Mouse (Mus musculus) right cerebral cortex, postnatal 25 days (tissue): ENCODE results near the gene Foxf2.
A peak's percentile ranks its signal among the peaks of the same experiment; 100 is the strongest.

Experiments used
- DNase-seq: peaks from one replicate; pipeline ENCODE4 v3.0.0; 2022

The Foxf2 gene

DNA sequence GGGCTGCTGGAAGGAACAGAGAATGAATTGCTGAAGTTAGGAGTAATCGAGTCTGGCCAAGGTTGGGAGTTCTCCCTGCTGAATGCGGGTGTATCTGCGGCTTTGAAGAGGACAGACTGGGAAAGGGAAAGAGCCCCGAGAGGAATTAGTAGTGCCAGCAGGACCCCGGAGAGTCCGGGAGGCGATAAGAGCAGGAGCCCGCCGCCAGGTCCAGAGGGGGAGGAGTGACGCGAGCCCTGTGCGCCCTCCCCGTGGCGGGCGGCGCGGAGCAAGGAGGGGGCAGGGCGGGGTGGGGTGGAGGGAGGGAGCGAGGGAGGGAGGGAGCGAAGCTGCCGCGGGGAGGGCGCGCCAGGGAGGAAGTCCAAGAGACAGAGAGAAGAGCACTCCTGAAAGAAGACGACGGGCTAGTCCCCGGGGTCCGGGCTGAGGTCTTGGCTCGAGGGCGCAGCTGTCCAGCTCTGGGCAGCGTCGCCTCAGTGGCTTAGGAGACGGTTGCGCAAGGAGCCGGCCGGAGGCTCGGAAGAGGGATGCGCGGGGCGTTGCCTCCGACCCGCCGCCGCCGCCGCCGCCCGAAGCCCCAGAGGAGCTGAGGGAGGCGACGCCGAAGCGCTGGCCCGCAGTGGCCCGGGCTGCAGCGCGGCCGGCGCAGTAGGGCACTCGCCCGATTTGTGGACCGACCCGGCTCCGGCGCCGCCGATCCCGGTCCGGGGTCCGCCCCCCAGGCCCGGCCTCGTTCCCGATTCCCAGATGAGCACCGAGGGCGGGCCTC is at the start of gene Foxf2:
Gene Foxf2 (plus strand): TSS at position 484 of the 769 bp plus-strand sequence.
- no peak for DNase-seq

DNA sequence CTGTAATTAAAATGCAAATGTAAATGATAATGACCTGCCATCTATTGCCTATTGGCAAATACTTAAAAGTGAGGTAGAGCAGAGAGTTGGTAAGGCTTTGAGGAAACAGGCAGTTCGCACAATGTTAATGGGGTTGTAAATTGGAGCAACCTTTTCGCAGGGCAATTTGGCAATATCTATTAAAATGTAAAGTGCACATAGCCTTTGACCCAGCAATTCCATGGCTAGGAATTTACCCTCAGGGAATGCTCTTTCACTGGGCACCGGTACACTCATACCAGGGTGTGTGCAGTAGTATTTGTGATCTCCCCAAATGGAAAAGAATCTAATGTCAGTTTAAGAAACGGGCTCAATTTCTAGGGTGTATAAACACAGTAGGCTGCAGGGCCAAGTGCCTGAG is 48.9 kb upstream of the Foxf2 start:
- no peak for DNase-seq

DNA sequence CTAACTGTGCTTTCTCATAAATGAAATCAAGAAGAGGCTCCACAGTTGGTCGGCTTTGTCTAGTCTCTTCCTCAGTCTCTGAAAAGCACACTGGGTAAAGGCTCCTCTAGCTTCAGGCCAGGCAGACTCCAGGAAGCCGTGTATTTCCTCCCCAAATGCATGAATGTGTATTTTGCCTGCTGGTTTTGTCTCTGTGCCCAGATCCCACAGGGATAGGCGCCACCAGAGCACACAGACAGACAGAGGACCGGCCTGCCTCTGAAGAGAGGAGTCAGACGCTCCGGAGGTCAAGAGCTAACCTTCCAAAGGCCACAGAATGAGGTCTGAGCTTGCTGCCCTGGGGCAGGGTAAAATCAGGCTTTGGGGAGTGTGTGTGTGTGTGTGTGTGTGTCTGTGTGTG is 48.0 kb upstream of the Foxf2 start:
- no peak for DNase-seq

DNA sequence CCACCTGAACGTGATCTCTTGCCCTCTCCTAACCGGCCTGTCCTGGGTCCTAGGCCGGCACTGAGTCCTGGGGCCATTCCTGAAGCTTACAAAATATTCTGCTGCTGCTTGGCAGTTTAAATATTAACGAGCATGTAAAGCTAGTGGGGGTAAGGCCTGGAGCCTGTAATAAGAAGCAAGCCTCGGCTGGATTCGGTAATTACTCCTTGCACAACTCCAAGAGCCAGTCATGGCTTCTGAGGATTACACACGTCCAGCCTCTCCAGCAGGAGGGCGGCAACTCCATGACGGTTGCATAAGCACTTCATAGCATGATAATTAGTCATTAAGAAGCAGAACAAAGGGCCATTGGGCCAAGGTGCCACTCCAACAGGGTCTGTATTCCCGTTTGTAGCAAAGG is 47.2 kb upstream of the Foxf2 start:
- no peak for DNase-seq

DNA sequence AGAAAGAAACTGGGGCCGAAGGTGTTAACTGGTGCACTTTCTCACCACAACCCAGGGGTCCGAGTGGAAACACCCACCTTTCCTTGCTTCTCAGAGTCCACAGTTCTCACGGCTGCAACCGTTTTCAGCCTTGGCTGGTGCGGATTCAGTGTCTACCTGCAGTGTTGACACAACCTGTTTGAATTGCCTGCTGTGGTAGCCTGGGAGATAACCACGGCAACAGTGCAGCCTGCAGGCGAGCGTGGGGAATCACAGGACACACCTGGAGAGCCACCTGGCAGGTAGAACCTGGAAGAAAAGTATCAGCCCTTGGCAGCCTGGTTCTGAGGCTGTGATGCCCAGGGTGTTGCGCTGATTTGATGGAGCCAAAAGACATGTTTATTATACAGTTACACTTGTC is 45.8 kb upstream of the Foxf2 start:
- no peak for DNase-seq

DNA sequence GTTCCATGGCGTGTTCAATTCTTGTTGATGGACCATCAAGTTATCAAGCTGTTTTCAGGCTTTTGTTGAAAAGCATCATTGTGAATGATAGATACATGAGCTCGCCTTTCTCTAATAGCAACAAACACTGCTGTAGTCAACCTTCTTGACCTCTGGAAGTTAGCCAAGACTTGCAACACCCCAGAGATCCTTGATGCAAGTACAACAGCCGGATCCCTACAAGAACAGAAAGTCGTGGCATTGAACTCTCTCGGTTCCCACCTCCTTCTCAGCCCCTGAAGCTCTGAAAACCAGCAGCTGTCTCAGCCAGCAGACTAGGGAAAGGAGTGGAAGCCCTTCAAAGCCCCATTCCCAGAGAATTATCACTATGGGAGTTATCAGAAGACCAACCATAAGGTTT is 38.3 kb upstream of the Foxf2 start:
- no peak for DNase-seq

DNA sequence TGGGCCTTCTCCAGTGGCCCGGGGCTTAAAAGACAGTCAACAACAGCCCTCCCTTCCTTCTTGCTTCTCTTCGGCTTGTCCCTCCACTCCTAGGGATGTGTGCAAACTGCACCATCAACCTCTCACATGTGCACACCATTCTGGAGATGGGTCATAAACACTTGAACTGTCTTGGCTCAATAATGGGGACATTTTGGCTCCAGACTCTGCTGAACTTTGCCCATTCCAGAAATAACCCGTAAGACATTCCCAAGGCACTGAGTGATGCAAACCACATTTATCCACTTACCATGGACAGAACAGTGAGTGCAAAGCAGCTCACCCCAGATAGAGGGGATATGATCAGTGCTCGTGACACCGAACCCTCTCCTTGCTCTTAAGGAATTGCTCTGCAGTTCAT is 26.0 kb upstream of the Foxf2 start:
- no peak for DNase-seq

DNA sequence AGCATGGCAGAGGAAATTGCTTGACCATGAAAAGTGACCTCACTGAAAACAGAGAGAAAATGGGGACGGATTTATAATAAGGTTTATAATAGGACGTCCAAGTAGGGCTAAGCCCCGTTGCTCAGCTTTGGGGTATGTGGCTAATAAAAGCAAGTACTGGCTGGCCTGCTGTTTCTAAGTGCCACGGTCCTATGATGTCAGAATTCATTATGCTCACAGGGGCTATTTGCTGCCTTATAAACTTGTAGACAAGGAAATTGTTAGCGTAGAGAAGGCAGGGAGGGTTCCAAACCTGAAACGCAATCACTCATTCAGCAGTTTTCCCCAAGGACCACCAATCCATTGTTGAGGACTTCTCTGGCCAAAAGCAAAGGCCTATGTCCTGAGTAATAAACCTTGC is 21.7 kb upstream of the Foxf2 start:
- DNase-seq = no peak

DNA sequence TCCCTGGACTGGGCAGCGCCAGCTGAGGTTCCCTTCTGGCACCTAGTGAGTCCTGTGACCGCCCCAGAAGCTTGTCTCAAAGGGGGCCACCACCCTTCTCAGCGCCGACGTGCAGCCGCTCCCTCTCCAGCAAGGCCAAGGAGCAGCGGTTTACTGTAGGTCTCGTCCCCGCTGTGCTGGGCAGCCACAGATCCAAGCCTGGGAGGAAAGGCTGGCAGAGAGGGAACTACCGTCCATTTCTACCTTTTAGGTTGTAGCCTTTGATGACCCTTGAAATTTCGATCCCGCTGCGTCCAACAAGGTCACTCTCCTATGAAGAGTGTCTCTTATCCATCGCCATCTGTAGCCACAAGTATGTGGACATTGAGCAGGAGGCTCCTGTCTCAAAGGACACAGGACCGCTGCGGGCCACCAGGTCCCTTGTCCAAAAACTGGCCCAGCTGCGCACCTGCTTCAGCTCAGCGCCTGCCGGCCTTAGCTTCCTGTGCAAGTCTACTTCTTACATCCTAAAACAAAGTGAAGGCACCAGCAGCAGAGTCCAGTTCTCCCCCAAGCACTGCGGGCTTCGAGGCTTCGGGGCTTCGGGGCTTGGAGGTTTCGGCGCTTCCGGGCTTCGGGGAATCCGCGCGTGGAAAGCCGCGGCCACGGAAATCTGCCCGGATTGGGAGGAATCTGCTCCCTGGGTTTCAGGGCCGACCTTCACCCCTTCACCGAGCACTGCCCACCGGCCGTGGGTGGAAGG is 10.7 kb upstream of the Foxf2 start:
- DNase-seq = no peak

DNA sequence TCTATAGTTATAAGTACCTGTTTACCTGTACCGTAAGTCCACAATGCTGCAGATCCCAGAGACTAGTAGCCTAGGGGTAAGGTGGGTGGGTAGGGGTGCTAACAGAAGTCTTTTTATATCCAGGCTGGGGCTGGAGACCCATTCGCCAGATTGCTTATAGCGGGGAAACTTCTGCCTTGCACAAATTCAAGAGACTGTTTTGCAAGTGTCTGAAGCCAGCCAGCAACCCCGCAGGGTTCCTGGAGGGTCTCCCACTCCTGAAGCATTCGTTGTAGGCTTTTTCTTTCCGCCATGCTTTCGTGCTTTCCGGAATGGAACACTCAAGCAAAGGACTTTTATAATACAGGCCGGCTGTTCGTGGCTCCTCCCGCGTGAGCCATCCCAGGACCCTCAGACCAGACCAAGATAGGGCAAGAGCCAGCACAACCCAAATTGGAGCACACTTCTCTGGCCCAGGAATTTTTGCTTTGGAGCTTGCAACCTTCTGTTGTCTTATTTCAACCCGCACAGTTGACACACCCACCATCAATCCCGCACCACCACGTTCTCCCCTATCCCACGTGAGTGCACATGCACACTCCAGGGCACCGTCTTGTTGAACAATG is 10.0 kb upstream of the Foxf2 start:
- DNase-seq = no peak

DNA sequence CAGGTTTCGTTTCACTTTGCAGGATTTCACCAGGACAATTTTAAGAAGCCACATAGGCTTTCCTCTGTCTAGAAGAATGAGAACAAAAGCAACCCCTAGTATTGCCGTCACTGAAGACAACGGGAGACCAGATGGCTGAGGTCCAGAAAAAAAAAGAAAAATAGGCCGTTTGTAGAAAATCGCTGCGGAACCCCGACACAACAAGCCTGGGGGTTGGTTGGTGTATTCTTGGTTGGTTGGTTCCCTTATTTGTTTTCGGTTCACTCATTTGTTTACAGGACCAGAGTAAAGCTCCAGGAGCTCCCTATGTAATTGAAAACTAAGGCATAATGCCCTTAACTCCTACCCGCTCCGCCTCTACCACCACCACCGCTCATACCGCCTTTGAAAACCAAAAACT is 7.6 kb upstream of the Foxf2 start:
- no peak for DNase-seq

DNA sequence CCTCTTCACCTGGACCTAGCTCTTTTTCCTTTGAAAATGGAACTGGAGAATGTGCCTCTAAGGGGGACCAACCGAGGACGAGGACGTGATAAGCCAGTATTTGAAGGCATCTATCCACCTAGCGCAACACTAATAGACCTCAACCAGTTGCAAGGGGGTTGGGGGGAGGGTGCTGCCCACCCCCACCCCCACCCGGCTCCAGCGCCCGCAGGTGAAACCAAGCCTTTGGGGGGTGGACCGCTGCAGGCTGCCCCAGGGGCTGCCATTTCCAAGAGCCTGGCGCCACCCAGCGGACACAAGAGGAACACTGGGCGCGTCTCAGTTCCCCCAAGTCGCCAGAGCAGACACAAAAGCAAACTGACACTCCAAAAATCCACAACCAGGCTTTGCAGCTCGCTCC is 7.2 kb upstream of the Foxf2 start:
- peak; percentile 70 for DNase-seq

DNA sequence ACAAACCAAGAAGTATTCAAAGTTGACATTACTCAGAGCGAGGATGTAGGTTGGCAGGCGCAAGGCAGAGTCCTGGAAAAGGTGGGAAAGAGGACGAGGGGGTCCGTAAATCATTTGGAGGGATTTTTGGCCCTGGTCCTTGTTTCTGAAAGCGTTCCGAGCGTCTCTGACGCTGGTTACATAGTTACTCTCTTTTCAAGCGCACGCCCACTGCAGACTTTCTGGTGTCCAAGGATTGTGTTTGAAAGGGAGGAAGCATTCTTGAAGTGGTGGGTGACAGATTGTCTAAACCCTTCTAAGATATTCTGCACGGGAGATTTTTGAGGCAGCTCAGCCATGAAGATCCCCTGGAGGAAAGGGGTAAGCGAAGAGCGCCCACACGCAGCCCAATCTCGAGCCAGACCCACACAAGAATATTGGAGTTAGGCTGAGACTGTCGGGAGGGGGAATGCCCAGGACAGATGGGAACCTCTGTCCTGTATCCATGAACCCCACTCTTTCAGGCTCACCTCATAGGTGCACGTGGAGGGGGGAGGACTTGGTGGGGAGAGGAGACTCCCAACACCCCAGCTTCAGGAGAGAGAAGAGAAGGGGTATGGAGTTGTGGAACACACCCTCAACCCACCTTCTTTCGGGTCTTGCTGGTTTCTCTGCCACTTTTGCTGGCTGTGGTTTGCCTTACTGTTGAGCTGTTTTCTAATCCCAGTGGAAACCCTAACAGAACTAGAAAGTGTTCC is 6.5 kb upstream of the Foxf2 start:
- no peak for DNase-seq

DNA sequence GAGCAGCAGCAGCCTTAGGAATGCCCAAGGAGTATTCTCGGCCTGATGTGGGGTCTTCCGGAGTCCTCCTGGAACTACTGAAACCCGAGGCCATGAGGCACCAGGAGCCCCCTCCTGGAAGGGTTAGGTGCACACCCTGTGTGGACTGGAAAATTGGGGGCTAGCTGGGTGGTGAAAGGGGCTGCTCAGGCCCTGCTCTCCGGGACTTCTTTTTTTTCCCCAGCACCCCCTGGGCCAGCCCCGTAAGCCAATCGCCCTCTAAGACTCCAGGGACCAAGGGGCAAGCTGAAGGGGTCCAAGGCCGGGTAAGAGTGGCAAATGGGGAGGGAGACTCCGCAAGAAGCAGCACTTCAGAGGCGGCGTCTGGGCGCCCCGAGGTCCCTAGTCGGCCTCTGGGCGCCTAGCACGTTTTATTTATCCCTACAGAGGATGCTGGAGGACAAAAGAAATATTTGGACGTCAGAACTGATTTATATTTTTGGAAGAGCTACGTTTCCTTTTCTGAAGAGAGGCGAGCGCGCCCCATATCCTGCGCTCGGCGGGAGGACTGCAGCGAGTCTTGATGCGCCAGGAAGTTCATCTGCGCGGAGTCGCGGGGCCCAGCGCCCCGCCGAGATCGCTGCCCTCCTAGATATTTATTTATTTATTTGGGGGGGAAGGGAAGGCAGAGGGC is 5.7 kb upstream of the Foxf2 start:
- DNase-seq = no peak

DNA sequence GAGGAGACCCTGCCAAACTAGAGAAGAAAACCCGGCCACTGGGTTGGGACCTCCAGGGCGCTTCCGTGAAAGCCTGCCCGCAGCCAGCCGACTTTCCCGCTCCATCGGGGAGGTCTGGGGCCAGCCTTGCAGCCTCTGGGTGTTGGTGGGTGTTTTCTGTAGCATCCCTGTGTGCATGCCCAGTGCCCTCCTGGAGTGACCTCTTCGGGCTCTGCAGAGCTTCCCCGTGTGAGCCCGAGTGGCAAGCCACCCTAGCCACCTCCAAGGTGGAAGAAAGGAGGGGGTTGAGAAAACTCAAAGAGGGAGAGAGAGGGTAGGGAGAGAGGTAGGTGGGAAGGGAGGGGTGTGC is 5.1 kb upstream of the Foxf2 start:
- no peak for DNase-seq

DNA sequence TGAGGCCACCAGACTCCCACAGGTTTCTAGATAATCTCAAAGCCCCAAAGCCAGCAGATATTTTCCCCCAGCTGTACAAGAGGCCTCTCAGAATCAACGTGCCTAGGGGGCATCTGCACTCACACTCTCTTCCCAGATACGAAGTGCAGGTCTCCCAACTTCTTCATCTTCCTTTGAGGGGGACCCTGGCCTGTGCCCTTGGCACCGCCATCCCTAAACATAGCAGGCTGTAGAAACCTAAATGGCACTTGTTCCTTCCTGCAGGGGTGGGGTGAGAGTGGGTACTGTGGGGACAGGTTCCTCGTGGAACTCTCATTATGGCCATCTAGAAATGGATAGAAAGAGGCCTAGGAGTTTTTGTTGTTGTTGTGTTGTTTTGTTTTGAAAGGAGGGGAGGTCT is 4.7 kb upstream of the Foxf2 start:
- no peak for DNase-seq

DNA sequence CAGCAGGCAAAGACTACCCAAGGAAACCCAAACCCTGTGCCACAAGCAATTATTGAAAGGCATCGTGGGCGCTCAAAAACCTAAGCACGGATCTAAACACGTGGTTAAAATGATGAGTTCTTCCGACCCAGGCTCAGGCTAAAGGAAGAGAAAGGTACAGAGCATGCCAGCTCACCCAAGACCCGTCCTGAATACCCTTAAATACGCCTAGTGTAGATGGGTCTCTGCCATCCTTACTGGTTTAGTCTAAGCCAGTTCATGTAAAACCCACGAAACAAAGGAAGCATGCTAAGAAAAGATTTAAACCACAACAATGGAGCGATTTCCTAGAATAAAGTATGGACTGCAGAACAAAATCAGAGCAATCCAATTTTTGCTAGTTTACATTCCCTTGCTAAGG is 3.9 kb upstream of the Foxf2 start:
- DNase-seq = no peak

DNA sequence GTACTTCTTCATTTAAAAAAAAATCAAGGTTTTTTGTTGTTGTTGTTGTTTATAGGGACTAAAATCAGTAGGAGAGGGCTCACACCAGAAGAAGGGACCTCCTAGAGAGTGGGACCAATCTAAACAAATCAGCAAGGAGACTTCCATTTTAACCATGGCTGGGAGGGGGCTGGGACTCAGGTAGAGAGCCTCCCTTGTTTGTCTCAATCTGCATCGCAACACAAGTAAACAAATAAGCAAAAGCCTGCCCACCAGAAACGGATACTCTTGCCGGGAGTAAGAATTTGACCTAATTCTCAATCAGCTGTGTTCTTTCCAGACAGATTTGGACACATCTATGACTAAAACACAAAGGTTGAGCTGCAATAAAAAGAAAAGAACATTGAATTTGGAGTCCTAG is 3.2 kb upstream of the Foxf2 start:
- no peak for DNase-seq

DNA sequence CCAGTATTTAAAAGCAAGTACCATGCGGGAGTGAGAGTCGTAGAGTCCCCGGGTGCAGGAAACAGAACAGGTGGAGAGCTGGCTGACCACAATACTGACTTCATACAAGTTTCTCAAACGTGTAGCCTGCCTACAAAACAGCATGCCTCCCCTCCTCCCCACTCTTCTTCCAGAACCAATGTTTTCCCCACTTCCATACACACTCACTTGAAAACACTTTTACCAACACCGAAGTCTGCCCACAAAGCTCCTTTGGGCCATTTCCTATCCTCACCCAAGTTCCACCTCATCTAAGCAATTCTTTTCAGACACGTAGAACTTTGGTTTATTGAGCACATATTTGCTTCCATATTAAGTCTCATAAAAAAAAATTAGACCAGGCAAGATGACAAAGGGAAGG is 2.3 kb upstream of the Foxf2 start:
- DNase-seq = no peak

DNA sequence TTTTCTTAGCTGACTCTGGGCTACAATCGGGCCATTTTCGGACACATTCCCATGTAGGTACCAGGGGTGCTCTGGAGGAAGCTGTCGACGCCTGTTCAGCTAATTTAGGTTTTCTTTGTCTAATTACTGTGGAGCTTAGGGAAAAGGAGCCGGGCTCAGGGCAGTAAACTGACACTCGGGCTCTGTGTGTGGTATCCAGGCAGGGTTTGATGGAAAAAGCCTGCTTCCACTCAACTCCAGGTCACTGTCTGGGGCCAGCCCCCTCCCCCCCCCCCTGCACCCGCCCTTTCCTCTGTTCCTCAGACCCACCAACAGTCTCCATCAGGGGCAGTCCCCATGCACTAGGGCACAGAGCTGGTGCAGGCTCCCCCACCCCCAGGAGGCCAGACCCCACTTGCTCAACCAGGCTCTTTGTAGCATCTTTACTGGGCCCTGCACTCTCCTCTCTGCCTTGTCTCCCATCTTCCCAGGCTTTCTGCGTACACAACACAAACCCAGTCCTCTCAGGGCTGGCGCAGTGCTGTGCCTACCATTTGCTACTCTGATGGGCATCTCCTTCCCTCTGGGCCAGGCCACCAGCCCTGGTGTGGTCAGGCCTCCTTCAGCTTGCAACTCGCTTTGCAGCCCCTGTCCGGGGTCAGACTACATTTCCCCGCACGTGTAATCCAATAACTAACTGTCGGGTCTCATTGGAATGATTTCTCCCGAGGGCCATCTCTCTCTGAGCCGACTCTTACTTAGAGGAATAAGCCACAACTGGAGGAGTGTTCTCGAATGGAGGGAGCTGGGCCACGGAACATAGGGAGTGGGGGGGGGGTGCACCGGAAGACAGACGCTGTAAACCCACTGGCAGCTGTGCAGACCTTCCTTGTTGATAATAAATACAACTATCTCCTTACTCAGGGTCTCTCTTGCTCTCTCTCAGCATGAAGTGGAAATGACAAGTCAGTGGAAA is 1.4 kb upstream of the Foxf2 start:
- no peak for DNase-seq

DNA sequence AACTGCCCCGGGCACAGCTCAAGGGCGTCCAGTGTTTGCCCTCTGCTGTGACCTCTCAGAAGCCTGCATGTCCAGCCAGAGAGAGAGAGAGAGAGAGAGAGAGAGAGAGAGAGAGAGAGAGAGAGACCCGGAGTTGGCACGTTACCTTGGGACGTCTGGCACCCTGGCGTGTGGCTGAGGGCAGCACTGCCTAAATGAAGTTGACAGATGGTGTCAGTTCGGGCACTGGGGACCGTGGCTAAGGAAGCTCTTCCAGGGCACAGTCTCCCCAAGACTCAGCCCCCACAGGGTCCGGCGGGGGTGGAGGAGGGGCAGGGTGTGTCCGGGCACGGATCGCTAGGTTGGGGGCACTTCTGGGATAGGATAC is 667 bp upstream of the Foxf2 start:
- no peak for DNase-seq

DNA sequence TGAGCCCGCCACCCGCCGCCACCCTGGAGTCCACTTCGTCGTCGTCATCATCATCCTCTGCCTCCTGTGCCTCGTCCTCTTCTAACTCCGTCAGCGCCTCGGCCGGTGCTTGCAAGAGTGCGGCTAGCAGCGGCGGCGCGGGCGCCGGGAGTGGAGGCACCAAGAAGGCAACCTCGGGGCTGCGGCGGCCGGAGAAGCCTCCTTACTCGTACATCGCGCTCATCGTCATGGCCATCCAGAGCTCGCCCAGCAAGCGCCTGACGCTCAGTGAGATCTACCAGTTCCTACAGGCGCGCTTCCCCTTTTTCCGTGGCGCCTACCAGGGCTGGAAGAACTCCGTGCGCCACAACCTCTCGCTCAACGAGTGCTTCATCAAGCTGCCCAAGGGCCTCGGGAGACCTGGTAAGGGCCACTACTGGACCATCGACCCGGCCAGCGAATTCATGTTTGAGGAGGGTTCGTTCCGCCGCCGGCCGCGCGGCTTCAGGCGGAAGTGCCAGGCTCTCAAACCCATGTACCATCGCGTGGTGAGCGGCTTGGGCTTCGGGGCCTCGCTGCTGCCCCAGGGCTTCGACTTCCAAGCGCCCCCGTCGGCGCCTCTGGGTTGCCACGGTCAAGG is 676 bp downstream of the Foxf2 start:
- DNase-seq = no peak
